7 mouse cellular contexts compared by ENCODE assay signal in the genomic region with DNA sequence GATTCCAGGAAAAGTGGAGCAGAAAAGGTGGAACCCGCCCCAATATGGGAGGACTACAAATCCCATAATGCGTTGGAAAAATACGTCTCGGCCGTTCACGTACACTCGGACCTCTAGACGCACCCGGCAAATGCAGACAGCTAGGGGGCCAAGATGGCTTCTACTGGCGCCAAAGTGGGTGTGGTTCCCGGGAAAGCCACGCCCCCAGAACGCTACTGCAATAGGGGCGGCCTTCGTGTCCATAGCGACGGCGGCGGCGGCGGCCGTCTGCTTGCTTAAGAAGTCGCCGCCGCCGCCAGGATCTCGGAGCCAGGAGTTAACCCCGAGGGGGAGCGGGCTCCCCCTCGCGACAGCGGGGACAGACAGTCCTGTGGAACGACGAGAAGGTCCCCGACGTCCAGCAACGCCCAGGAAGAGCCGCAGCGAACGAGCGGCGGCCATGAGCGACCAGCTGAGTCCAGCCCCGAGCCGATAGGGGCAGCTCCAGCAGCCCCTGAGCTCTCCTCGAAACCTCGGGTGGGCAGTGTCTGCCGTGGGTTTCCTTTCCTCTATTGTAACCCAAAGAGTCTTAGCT. TPM values are rescaled to one million over a fixed set of nuclear protein-coding genes. Genes with fewer than 3 reads are reported as not detected.
DNase-seq lines count a peak whose midpoint lies in the region; ATAC-seq lines count a peak whose summit lies in the region.

A gene (plus strand): TSS at position 229 of the 574 bp plus-strand sequence.

- H3K9ac ChIP-seq in intestine, embryonic 16.5 days (ENCODE audit: low read depth, low read length) = peak within 1 kb of the TSS; percentile 77
- H3K9ac ChIP-seq in midbrain, embryonic 11.5 days (ENCODE audit: low read length) = peak within 1 kb of the TSS; percentile 73

- H3K4me2 ChIP-seq in intestine, embryonic 16.5 days (ENCODE audit: low read depth, low read length) = peak within 1 kb of the TSS; percentile 73
- H3K4me2 ChIP-seq in midbrain, embryonic 11.5 days = peak within 1 kb of the TSS; percentile 49

- peak; percentile 97 for ATAC-seq in intestine, embryonic 16.5 days
- ATAC-seq in midbrain, embryonic 11.5 days (ENCODE audit: low FRiP score) = peak; percentile 98

- no peaks in the 10 kb centered on the region for H3K27me3 ChIP-seq in intestine, embryonic 16.5 days (replicated peaks; ENCODE audit: control insufficient read depth, insufficient read depth, low read length)
- no peaks in the 10 kb centered on the region for H3K27me3 ChIP-seq in midbrain, embryonic 11.5 days (ENCODE audit: control insufficient read depth, insufficient read depth, low read length)

- peak within 1 kb of the TSS; percentile 66 for H3K4me3 ChIP-seq in intestine, embryonic 16.5 days (ENCODE audit: low read length)
- peak within 1 kb of the TSS; percentile 44 for H3K4me3 ChIP-seq in midbrain, embryonic 11.5 days (ENCODE audit: low read depth, low read length)

- peak within 1 kb of the TSS; percentile 77 for H3K27ac ChIP-seq in intestine, embryonic 16.5 days (ENCODE audit: low read length)
- H3K27ac ChIP-seq in midbrain, embryonic 11.5 days (ENCODE audit: low read depth, low read length) = peak within 1 kb of the TSS; percentile 76

- no peaks in the 10 kb centered on the region for H3K9me3 ChIP-seq in intestine, embryonic 16.5 days (ENCODE audit: control insufficient read depth, low read length)
- no peaks in the 10 kb centered on the region for H3K9me3 ChIP-seq in midbrain, embryonic 11.5 days (ENCODE audit: control insufficient read depth, low read length)

- 0 out of 2 replicates have a peak, but pooled peaks cover 3% of the 10 kb centered on the region for H3K4me1 ChIP-seq in intestine, embryonic 16.5 days (ENCODE audit: control insufficient read depth, insufficient read depth, low read length)
- no peaks in the 10 kb centered on the region for H3K4me1 ChIP-seq in midbrain, embryonic 11.5 days (ENCODE audit: control insufficient read depth, insufficient read depth, low read length)

- no peaks in the 10 kb centered on the region for H3K36me3 ChIP-seq in intestine, embryonic 16.5 days (ENCODE audit: control insufficient read depth, insufficient read depth, low read length)
- H3K36me3 ChIP-seq in midbrain, embryonic 11.5 days (ENCODE audit: control insufficient read depth, insufficient read depth, low read length) = 0 out of 2 replicates have a peak, but pooled peaks cover under 1% of the 10 kb centered on the region

- under 1% methylated on average over 48 of the region's 48 CpGs for WGBS in intestine, embryonic 16.5 days
- under 1% methylated on average over 48 of the region's 48 CpGs for WGBS in midbrain, embryonic 11.5 days

- intact Hi-C loops in gastrocnemius, postnatal 36 days (cut with DNase I) = no loop called here
- intact Hi-C loops in left cerebral cortex, postnatal 36 days (cut with DNase I) = no loop called here

- DNase-seq in adrenal gland, adult 2 months = peak; percentile 99
- DNase-seq in embryo, embryonic 11.5 days (ENCODE audit: low read depth, low spot score) = peak; percentile 97
- peak; percentile 92 to 93 for DNase-seq in gastrocnemius, postnatal 36 days
- DNase-seq in left cerebral cortex, postnatal 36 days (ENCODE audit: low spot score in 2 of 2) = peak; percentile 93 to 94
- peak; percentile 100 for DNase-seq in midbrain, embryonic 11.5 days (ENCODE audit: low spot score, missing footprints)
- DNase-seq in skeletal muscle tissue, adult 2 months (ENCODE audit: low read depth, low spot score) = peak; percentile 96

RNA-seq across cellular contexts. Expression of the gene that starts here (rescaled TPM):
- total RNA-seq in adrenal gland, adult 2 months (2021) = 1 to 10 TPM in 1 of 2 experiments, under 1 TPM in 1; 0.89 to 1.2 TPM
- 0.66 TPM in 2 replicates for polyA plus RNA-seq in adrenal gland, adult 2 months (2012; rRNA removed)
- under 1 TPM; 0.17 to 0.33 TPM for total RNA-seq in gastrocnemius, postnatal 36 days (2021)
- 0.56 and 0.69 TPM in 2 replicates for polyA plus RNA-seq in intestine, embryonic 16.5 days (2015; fragmentation: Nextera tagmentation; extraction: Ambion mirVana)
- 1 to 10 TPM; 1.7 to 1.8 TPM for total RNA-seq in left cerebral cortex, postnatal 36 days (2021)
- 0.53 and 0.91 TPM in 2 replicates for polyA plus RNA-seq in midbrain, embryonic 11.5 days (2014; fragmentation: Nextera tagmentation; extraction: Ambion mirVana)

Comparison
In these comparisons a context has a peak if more than half of its experiments do, and no peak if none do; other contexts are left out.
1. Peak in every context shown above with its lines: DNase-seq, ATAC-seq, H3K4me3 ChIP-seq and H3K27ac ChIP-seq.
2. Peak in DNase-seq in gastrocnemius, postnatal 36 days; RNA of the gene not detected or under 1 TPM.
3. Peak in ATAC-seq, H3K4me3 ChIP-seq, H3K27ac ChIP-seq, H3K9ac ChIP-seq and H3K4me2 ChIP-seq in intestine, embryonic 16.5 days; RNA of the gene not detected or under 1 TPM.
4. Peak in DNase-seq, ATAC-seq, H3K4me3 ChIP-seq, H3K27ac ChIP-seq, H3K9ac ChIP-seq and H3K4me2 ChIP-seq in midbrain, embryonic 11.5 days; RNA of the gene not detected or under 1 TPM.